Mouse (Mus musculus): ENCODE results near the gene Rpl4. TPM values are rescaled to one million over a fixed set of nuclear protein-coding genes. Genes with fewer than 3 reads are reported as not detected.
"Not testable (repeated sequence)": the region's sequence is repeated elsewhere in the genome, so short reads cannot be mapped to it uniquely, and the experiment has no call there.

Rpl4 gene
- polyA plus RNA-seq, 1 experiment = 468 TPM

- Histone ChIP-seq H3K27ac (ENCODE audit: insufficient read depth, low read depth, low read length) (0 out of 2 replicates have a peak overlapping the region, but pooled peaks have one; percentile 82), H3K4me1 (ENCODE audit: control insufficient read depth, insufficient read depth, low read length) (peaks cover 4% of the 10 kb centered on the region; the same call in 1 of the 2 replicates), H3K4me3 (ENCODE audit: insufficient read depth, low read depth, low read length) (peak overlapping the region; percentile 61)
- TF ChIP-seq POLR2A (IDR thresholded peaks at IDR 0.05; ENCODE audit: insufficient read depth, low read depth, low read length) = no peak
- TF ChIP-seq CTCF (IDR thresholded peaks at IDR 0.05; ENCODE audit: insufficient read depth, low read depth, low read length) = no peak
- WGBS = 3% methylated on average over 18 of the region's 18 CpGs
These were observed 895 bp upstream of the Rpl4 start for GRCm38 (mm10) chr9:64172145-64172815.

GRCm38 (mm10) chr9:64173666-64174220 lies 568 bp downstream of the Rpl4 start:
- Histone ChIP-seq H3K4me1 (ENCODE audit: control insufficient read depth, insufficient read depth, low read length) (peaks cover 4% of the 10 kb centered on the region; the same call in 1 of the 2 replicates), H3K27ac (ENCODE audit: insufficient read depth, low read depth, low read length) (no peak overlapping the region), H3K4me3 (ENCODE audit: insufficient read depth, low read depth, low read length) (peak overlapping the region; percentile 74)
- under 1% methylated on average over 16 of the region's 16 CpGs for WGBS
- TF ChIP-seq CTCF (IDR thresholded peaks at IDR 0.05; ENCODE audit: insufficient read depth, low read depth, low read length) (no peak), POLR2A (IDR thresholded peaks at IDR 0.05; ENCODE audit: insufficient read depth, low read depth, low read length) (no peak)

- H3K27ac ChIP-seq (ENCODE audit: insufficient read depth, low read depth, low read length) = no peak overlapping the region
- no peak overlapping the region for H3K4me3 ChIP-seq (ENCODE audit: insufficient read depth, low read depth, low read length)
- no peak for TF ChIP-seq POLR2A (IDR thresholded peaks at IDR 0.05; ENCODE audit: insufficient read depth, low read depth, low read length)
- TF ChIP-seq CTCF (IDR thresholded peaks at IDR 0.05; ENCODE audit: insufficient read depth, low read depth, low read length) = no peak
- H3K4me1 ChIP-seq (ENCODE audit: control insufficient read depth, insufficient read depth, low read length) = peaks cover 4% of the 10 kb centered on the region; the same call in 1 of the 2 replicates
These were observed 1.2 kb downstream of the Rpl4 start for GRCm38 (mm10) chr9:64174341-64174740.

- TF ChIP-seq CTCF (IDR thresholded peaks at IDR 0.05; ENCODE audit: insufficient read depth, low read depth, low read length) = no peak
- TF ChIP-seq POLR2A (IDR thresholded peaks at IDR 0.05; ENCODE audit: insufficient read depth, low read depth, low read length) = no peak
- H3K4me3 ChIP-seq (ENCODE audit: insufficient read depth, low read depth, low read length) = no peak overlapping the region
- H3K4me1 ChIP-seq (ENCODE audit: control insufficient read depth, insufficient read depth, low read length) = peaks cover 4% of the 10 kb centered on the region; the same call in 1 of the 2 replicates
- no peak overlapping the region for H3K27ac ChIP-seq (ENCODE audit: insufficient read depth, low read depth, low read length)
- WGBS = 57% methylated on average over 8 of the region's 8 CpGs
These were observed 1.6 kb downstream of the Rpl4 start for GRCm38 (mm10) chr9:64174766-64175165.

GRCm38 (mm10) chr9:64175378-64175777 lies 2.2 kb downstream of the Rpl4 start:
- TF ChIP-seq CTCF (IDR thresholded peaks at IDR 0.05; ENCODE audit: insufficient read depth, low read depth, low read length) (no peak), POLR2A (IDR thresholded peaks at IDR 0.05; ENCODE audit: insufficient read depth, low read depth, low read length) (no peak)
- Histone ChIP-seq H3K4me3 (ENCODE audit: insufficient read depth, low read depth, low read length) (no peak overlapping the region), H3K4me1 (ENCODE audit: control insufficient read depth, insufficient read depth, low read length) (peaks cover 4% of the 10 kb centered on the region; the same call in 1 of the 2 replicates), H3K27ac (ENCODE audit: insufficient read depth, low read depth, low read length) (no peak overlapping the region)
- WGBS = 64% methylated on average over 11 of the region's 11 CpGs

GRCm38 (mm10) chr9:64178610-64178973 lies 5.4 kb downstream of the Rpl4 start:
- Histone ChIP-seq H3K4me1 (ENCODE audit: control insufficient read depth, insufficient read depth, low read length) (no peaks in the 10 kb centered on the region), H3K4me3 (ENCODE audit: insufficient read depth, low read depth, low read length) (no peak overlapping the region), H3K27ac (ENCODE audit: insufficient read depth, low read depth, low read length) (0 out of 2 replicates have a peak overlapping the region, but pooled peaks have one; percentile 1)
- no peak for TF ChIP-seq POLR2A (IDR thresholded peaks at IDR 0.05; ENCODE audit: insufficient read depth, low read depth, low read length)
- no peak for TF ChIP-seq CTCF (IDR thresholded peaks at IDR 0.05; ENCODE audit: insufficient read depth, low read depth, low read length)
- 32% methylated on average over 3 of the region's 3 CpGs for WGBS

GRCm38 (mm10) chr9:64178974-64179646 lies 5.9 kb downstream of the Rpl4 start, which contains the start of gene Snapc5:
Gene Snapc5, plus strand, starts transcription at chr9:64179274.
- peak; percentile 79 for TF ChIP-seq CTCF (IDR thresholded peaks at IDR 0.05; ENCODE audit: insufficient read depth, low read depth, low read length)
- peak; percentile 69; the same call in 1 of the 2 replicates for TF ChIP-seq POLR2A (IDR thresholded peaks at IDR 0.05; ENCODE audit: insufficient read depth, low read depth, low read length)
- H3K4me1 ChIP-seq (ENCODE audit: control insufficient read depth, insufficient read depth, low read length) = no peaks in the 10 kb centered on the region
- WGBS = under 1% methylated on average over 35 of the region's 35 CpGs
- H3K4me3 ChIP-seq (ENCODE audit: insufficient read depth, low read depth, low read length) = peak within 1 kb of the TSS; percentile 93
- peak within 1 kb of the TSS; percentile 74; the same call in 1 of the 2 replicates for H3K27ac ChIP-seq (ENCODE audit: insufficient read depth, low read depth, low read length)

GRCm38 (mm10) chr9:64183295-64183694 lies 10.1 kb downstream of the Rpl4 start:
- H3K27ac ChIP-seq (ENCODE audit: insufficient read depth, low read depth, low read length); H3K4me3 ChIP-seq (ENCODE audit: insufficient read depth, low read depth, low read length); H3K4me1 ChIP-seq (ENCODE audit: control insufficient read depth, insufficient read depth, low read length): not testable (repeated sequence)
- 84% methylated on average over 5 of the region's 5 CpGs for WGBS
